20 mouse cellular contexts compared by ENCODE assay signal in genomic region chr17:86202972-86203371, GRCm38 (mm10). TPM values are rescaled to one million over a fixed set of nuclear protein-coding genes. Genes with fewer than 3 reads are reported as not detected.
DNase-seq lines count a peak whose midpoint lies in the region; ATAC-seq lines count a peak whose summit lies in the region.
"Had no signal": no experiment of that assay in that cellular context is flagged by ENCODE, and none has a peak within 500 bp of the region (broad histone marks: within the 10 kb centered on the region; RNA-seq: fewer than 3 reads in every experiment).

No protein-coding gene starts in this region.

- peaks cover 11% of the 10 kb centered on the region for H3K4me1 ChIP-seq in forebrain, embryonic 15.5 days
- H3K4me1 ChIP-seq: liver, embryonic 15.5 days had no signal

- no peaks in the 10 kb centered on the region for H3K27me3 ChIP-seq in forebrain, embryonic 15.5 days
- H3K27me3 ChIP-seq: CH12.LX; hindbrain, embryonic 12.5 days; liver, embryonic 15.5 days; midbrain, embryonic 12.5 days; Patski had no signal

- no peak overlapping the region for H3K4me3 ChIP-seq in forebrain, embryonic 15.5 days
- H3K4me3 ChIP-seq: erythroblast, embryonic 14.5 days; hindbrain, embryonic 12.5 days; limb, embryonic 10.5 days; liver, embryonic 15.5 days; midbrain, embryonic 12.5 days had no signal

- no peaks in the 10 kb centered on the region for H3K36me3 ChIP-seq in forebrain, embryonic 15.5 days
- H3K36me3 ChIP-seq: hindbrain, embryonic 12.5 days; limb, embryonic 10.5 days; liver, embryonic 15.5 days; midbrain, embryonic 12.5 days had no signal

- peak; percentile 17 to 47 for DNase-seq in gastrocnemius, adult 8-10 months (ENCODE audit: low spot score in 2 of 2)
- no peak for DNase-seq in gastrocnemius, postnatal 10 days
- peak; percentile 12 for DNase-seq in NIH3T3 (ENCODE audit: low read depth)
- no peak for DNase-seq in cerebellum, adult 9-10 months
- DNase-seq: adrenal gland, postnatal 25 days; kidney, postnatal 25 days; lung, postnatal 14 days; right cerebral cortex, postnatal 25 days; thymus, adult 2 months had no signal

- 93% methylated on average over 6 of the region's 6 CpGs for WGBS in forebrain, embryonic 15.5 days

- ATAC-seq in granulocyte monocyte progenitor cell, adult 5-6 weeks (replicated peaks; ENCODE audit: poor library complexity, severe bottlenecking), result peak; percentile 85
- ATAC-seq in megakaryocyte, adult 5-6 weeks (ENCODE audit: poor library complexity, severe bottlenecking), result peak; percentile 47
- no peak for ATAC-seq in forebrain, embryonic 15.5 days (replicated peaks)
- ATAC-seq: intestine, postnatal 0 days; Patski had no signal

- no peak overlapping the region for H3K9ac ChIP-seq in forebrain, embryonic 15.5 days (replicated peaks)
- H3K9ac ChIP-seq: hindbrain, embryonic 12.5 days; liver, embryonic 15.5 days; midbrain, embryonic 12.5 days had no signal

- H3K9me3 ChIP-seq in forebrain, embryonic 15.5 days, result no peaks in the 10 kb centered on the region
- H3K9me3 ChIP-seq: hindbrain, embryonic 12.5 days; limb, embryonic 10.5 days; liver, embryonic 15.5 days; midbrain, embryonic 12.5 days had no signal

- no peak overlapping the region for H3K4me2 ChIP-seq in forebrain, embryonic 15.5 days (replicated peaks)
- H3K4me2 ChIP-seq: hindbrain, embryonic 12.5 days; liver, embryonic 15.5 days; midbrain, embryonic 12.5 days had no signal

- no peak overlapping the region for H3K27ac ChIP-seq in forebrain, embryonic 15.5 days (replicated peaks)
- H3K27ac ChIP-seq: hindbrain, embryonic 12.5 days; limb, embryonic 10.5 days; liver, embryonic 15.5 days; midbrain, embryonic 12.5 days had no signal

RNA-seq across cellular contexts. Expression of gene Prkce, which starts 35.4 kb away (rescaled TPM):
- 10 to 100 TPM; 11.4 to 14.5 (median 13.2) TPM for total RNA-seq in gastrocnemius, adult 8-10 months (2022)
- 10 to 100 TPM; 11.3 to 14.0 TPM for total RNA-seq in gastrocnemius, postnatal 10 days (2021)
- total RNA-seq in granulocyte monocyte progenitor cell, adult 5-6 weeks (2014; fragmentation: Nextera tagmentation), result 4.0 and 5.9 TPM in 2 replicates
- 2.0 and 2.3 TPM in 2 replicates for total RNA-seq in granulocyte monocyte progenitor cell, adult 5-6 weeks (2017)
- total RNA-seq in megakaryocyte, adult 5-6 weeks (2015), result 7.3 and 8.1 TPM in 2 replicates
- 3.5 and 13.3 TPM in 2 replicates for total RNA-seq in megakaryocyte, adult 5-6 weeks (2017)
- polyA plus RNA-seq in forebrain, embryonic 15.5 days (2015; fragmentation: Nextera tagmentation; extraction: Ambion mirVana), result 42.6 and 45.4 TPM in 2 replicates

RNA-seq across cellular contexts. Expression of gene Srbd1, which starts 58.0 kb away (rescaled TPM):
- 1 to 10 TPM; 4.7 to 5.6 (median 5.2) TPM for total RNA-seq in gastrocnemius, adult 8-10 months (2022)
- 10 to 100 TPM in 1 of 2 experiments, 1 to 10 TPM in 1; 9.4 to 11.0 TPM for total RNA-seq in gastrocnemius, postnatal 10 days (2021)
- total RNA-seq in granulocyte monocyte progenitor cell, adult 5-6 weeks (2014; fragmentation: Nextera tagmentation), result 26.7 and 30.1 TPM in 2 replicates
- total RNA-seq in granulocyte monocyte progenitor cell, adult 5-6 weeks (2017), result 28.4 and 33.3 TPM in 2 replicates
- 15.8 and 17.2 TPM in 2 replicates for total RNA-seq in megakaryocyte, adult 5-6 weeks (2015)
- total RNA-seq in megakaryocyte, adult 5-6 weeks (2017), result 19.5 and 24.9 TPM in 2 replicates
- polyA plus RNA-seq in forebrain, embryonic 15.5 days (2015; fragmentation: Nextera tagmentation; extraction: Ambion mirVana), result 17.1 and 20.5 TPM in 2 replicates

Comparison
In these comparisons a context has a peak if more than half of its experiments do, and no peak if none do; other contexts are left out.
1. DNase-seq: peak in gastrocnemius, adult 8-10 months (2 of 2) and NIH3T3 (single experiment); none in gastrocnemius, postnatal 10 days (single experiment) and cerebellum, adult 9-10 months (single experiment).